Comparison of ENCODE assay signal across 20 mouse cellular contexts in genomic region chr17:88398854-88399253, GRCm38 (mm10). TPM values are rescaled to one million over a fixed set of nuclear protein-coding genes. Genes with fewer than 3 reads are reported as not detected.
DNase-seq lines count a peak whose midpoint lies in the region; ATAC-seq and TF ChIP-seq lines count a peak whose summit lies in the region.
"Had no signal": no experiment of that assay in that cellular context is flagged by ENCODE, and none has a peak within 500 bp of the region (broad histone marks: within the 10 kb centered on the region; RNA-seq: fewer than 3 reads in every experiment).

No protein-coding gene starts in this region.

- H3K9ac ChIP-seq in hindbrain, postnatal 0 days (replicated peaks; ENCODE audit: low read length), result no peak overlapping the region
- H3K9ac ChIP-seq in hindbrain, embryonic 12.5 days, result no peak overlapping the region
- H3K9ac ChIP-seq: heart, embryonic 12.5 days; hindbrain, embryonic 13.5 days; intestine, embryonic 15.5 days had no signal

- H3K4me2 ChIP-seq in hindbrain, postnatal 0 days (ENCODE audit: low read depth, low read length), result no peak overlapping the region
- no peak overlapping the region for H3K4me2 ChIP-seq in hindbrain, embryonic 12.5 days (replicated peaks)
- H3K4me2 ChIP-seq: heart, embryonic 12.5 days; hindbrain, embryonic 13.5 days; intestine, embryonic 15.5 days had no signal

- H3K9me3 ChIP-seq in hindbrain, postnatal 0 days (ENCODE audit: low read length), result no peaks in the 10 kb centered on the region
- no peaks in the 10 kb centered on the region for H3K9me3 ChIP-seq in hindbrain, embryonic 12.5 days (replicated peaks)
- H3K9me3 ChIP-seq: embryonic facial prominence, embryonic 10.5 days; heart, embryonic 12.5 days; hindbrain, embryonic 13.5 days; intestine, embryonic 15.5 days had no signal

- peak; percentile 43 to 47 for DNase-seq in cerebellum, adult 18-20 months
- no peak for DNase-seq in cerebellum, postnatal 4 days (ENCODE audit: low spot score in 2 of 2)
- DNase-seq in hindbrain, postnatal 0 days (ENCODE audit: low spot score), result no peak
- peak; percentile 69 to 72 for DNase-seq in cerebellum, postnatal 10 days
- peak; percentile 38 to 48 for DNase-seq in cerebellum, postnatal 36 days
- DNase-seq in gastrocnemius, postnatal 4 days (ENCODE audit: low spot score in 2 of 2), result no peak
- DNase-seq: adrenal gland, postnatal 14 days; gastrocnemius, postnatal 36 days; heart, adult 2 months; heart, postnatal 4 days; kidney, adult 18-20 months had no signal

- TF ChIP-seq CTCF in hindbrain, postnatal 0 days (IDR thresholded peaks at IDR 0.05; ENCODE audit: low read depth), result no peak

- H3K27me3 ChIP-seq in hindbrain, postnatal 0 days (ENCODE audit: insufficient read depth, low read length), result no peaks in the 10 kb centered on the region
- H3K27me3 ChIP-seq in hindbrain, embryonic 12.5 days, result peaks cover 12% of the 10 kb centered on the region
- H3K27me3 ChIP-seq: CH12.LX; intestine, embryonic 15.5 days had no signal

- peak overlapping the region; percentile 37; the same call in 1 of the 2 replicates for H3K27ac ChIP-seq in hindbrain, postnatal 0 days
- H3K27ac ChIP-seq in hindbrain, embryonic 12.5 days, result no peak overlapping the region
- H3K27ac ChIP-seq: embryonic facial prominence, embryonic 10.5 days; heart, adult 2 months; hindbrain, embryonic 13.5 days; intestine, embryonic 15.5 days had no signal

- 81% methylated on average over 4 of the region's 4 CpGs for WGBS in hindbrain, postnatal 0 days
- WGBS in hindbrain, embryonic 12.5 days, result 79% methylated on average over 4 of the region's 4 CpGs

- no peak overlapping the region for H3K4me3 ChIP-seq in hindbrain, postnatal 0 days (ENCODE audit: low read length)
- H3K4me3 ChIP-seq in hindbrain, embryonic 12.5 days, result no peak overlapping the region
- H3K4me3 ChIP-seq: embryonic facial prominence, embryonic 10.5 days; heart, adult 2 months; heart, embryonic 12.5 days; hindbrain, embryonic 13.5 days; intestine, embryonic 15.5 days had no signal

- H3K4me1 ChIP-seq in hindbrain, postnatal 0 days (ENCODE audit: insufficient read depth, low read length), result 0 out of 2 replicates have a peak, but pooled peaks cover 4% of the 10 kb centered on the region
- 0 out of 2 replicates have a peak, but pooled peaks cover 2% of the 10 kb centered on the region for H3K4me1 ChIP-seq in hindbrain, embryonic 12.5 days
- H3K4me1 ChIP-seq: embryonic facial prominence, embryonic 10.5 days; heart, embryonic 12.5 days; intestine, embryonic 15.5 days had no signal

- H3K36me3 ChIP-seq in hindbrain, postnatal 0 days (ENCODE audit: insufficient read depth, low read length), result no peaks in the 10 kb centered on the region
- H3K36me3 ChIP-seq in hindbrain, embryonic 12.5 days, result no peaks in the 10 kb centered on the region
- H3K36me3 ChIP-seq: embryonic facial prominence, embryonic 10.5 days; heart, embryonic 12.5 days; hindbrain, embryonic 13.5 days; intestine, embryonic 15.5 days had no signal

- no peak for ATAC-seq in hindbrain, postnatal 0 days
- no peak for ATAC-seq in hindbrain, embryonic 12.5 days (ENCODE audit: low FRiP score)
- ATAC-seq: activated CD4-positive, CD25-positive, alpha-beta regulatory T cell, adult 4 months; forebrain, embryonic 14.5 days; Patski had no signal

RNA-seq across cellular contexts. Expression of gene Foxn2, which starts 41.7 kb away (rescaled TPM):
- 12.5 and 17.1 TPM in 2 replicates for total RNA-seq in hindbrain, postnatal 0 days (2014; rRNA removed)
- 8.0 and 9.1 TPM in 2 replicates for polyA plus RNA-seq in hindbrain, postnatal 0 days (2015; fragmentation: Nextera tagmentation; extraction: Ambion mirVana)
- polyA plus RNA-seq in hindbrain, embryonic 12.5 days (2016; fragmentation: Nextera tagmentation; extraction: Ambion mirVana), result 13.4 and 15.2 TPM in 2 replicates
- total RNA-seq in gastrocnemius, postnatal 4 days (2021), result 10 to 100 TPM; 22.4 to 24.1 TPM

Comparison
In these comparisons a context has a peak if more than half of its experiments do, and no peak if none do; other contexts are left out.
1. DNase-seq: peak in cerebellum, adult 18-20 months (2 of 2), cerebellum, postnatal 10 days (2 of 2) and cerebellum, postnatal 36 days (2 of 2); none in cerebellum, postnatal 4 days (0 of 2), hindbrain, postnatal 0 days (single experiment) and gastrocnemius, postnatal 4 days (0 of 2).